19 mouse cellular contexts compared by ENCODE assay signal in genomic region chr5:46635116-46635668, GRCm38 (mm10).
DNase-seq lines count a peak whose midpoint lies in the region; ATAC-seq lines count a peak whose summit lies in the region.
"Had no signal": no experiment of that assay in that cellular context is flagged by ENCODE, and none has a peak within 500 bp of the region (broad histone marks: within the 10 kb centered on the region; RNA-seq: fewer than 3 reads in every experiment).

No protein-coding gene starts in this region.

- no peaks in the 10 kb centered on the region for H3K4me1 ChIP-seq in midbrain, embryonic 11.5 days (ENCODE audit: control insufficient read depth, insufficient read depth, low read length)
- H3K4me1 ChIP-seq in midbrain, embryonic 10.5 days = no peaks in the 10 kb centered on the region
- no peaks in the 10 kb centered on the region; the same call in 1 of the 2 replicates for H3K4me1 ChIP-seq in intestine, embryonic 16.5 days (ENCODE audit: control insufficient read depth, insufficient read depth, low read length)
- H3K4me1 ChIP-seq: embryonic facial prominence, embryonic 10.5 days; embryonic facial prominence, embryonic 12.5 days; forebrain, embryonic 13.5 days; forebrain, embryonic 15.5 days had no signal

- ATAC-seq in midbrain, embryonic 11.5 days (ENCODE audit: low FRiP score) = no peak
- peak; percentile 80 for ATAC-seq in intestine, embryonic 16.5 days
- ATAC-seq: forebrain, embryonic 13.5 days; forebrain, embryonic 15.5 days; forebrain, postnatal 0 days had no signal

- no peak overlapping the region for H3K27ac ChIP-seq in midbrain, embryonic 11.5 days (ENCODE audit: low read depth, low read length)
- no peak overlapping the region for H3K27ac ChIP-seq in midbrain, embryonic 10.5 days (replicated peaks)
- no peak overlapping the region for H3K27ac ChIP-seq in intestine, embryonic 16.5 days (ENCODE audit: low read length)
- H3K27ac ChIP-seq: embryonic facial prominence, embryonic 10.5 days; embryonic facial prominence, embryonic 12.5 days; forebrain, embryonic 13.5 days; forebrain, embryonic 15.5 days had no signal

- H3K9ac ChIP-seq in midbrain, embryonic 11.5 days (ENCODE audit: low read length) = no peak overlapping the region
- H3K9ac ChIP-seq in intestine, embryonic 16.5 days (ENCODE audit: low read depth, low read length) = no peak overlapping the region
- H3K9ac ChIP-seq: embryonic facial prominence, embryonic 12.5 days; forebrain, embryonic 13.5 days; forebrain, embryonic 15.5 days; forebrain, postnatal 0 days had no signal

- H3K4me3 ChIP-seq in midbrain, embryonic 11.5 days (ENCODE audit: low read depth, low read length) = no peak overlapping the region
- no peak overlapping the region for H3K4me3 ChIP-seq in midbrain, embryonic 10.5 days
- H3K4me3 ChIP-seq in intestine, embryonic 16.5 days (ENCODE audit: low read length) = no peak overlapping the region
- H3K4me3 ChIP-seq: embryonic facial prominence, embryonic 10.5 days; embryonic facial prominence, embryonic 12.5 days; forebrain, embryonic 13.5 days; forebrain, embryonic 15.5 days had no signal

- no peak overlapping the region for H3K4me2 ChIP-seq in midbrain, embryonic 11.5 days
- H3K4me2 ChIP-seq in intestine, embryonic 16.5 days (ENCODE audit: low read depth, low read length) = no peak overlapping the region
- H3K4me2 ChIP-seq: embryonic facial prominence, embryonic 12.5 days; forebrain, embryonic 13.5 days; forebrain, embryonic 15.5 days had no signal

- no peaks in the 10 kb centered on the region for H3K9me3 ChIP-seq in midbrain, embryonic 11.5 days (ENCODE audit: control insufficient read depth, low read length)
- no peaks in the 10 kb centered on the region for H3K9me3 ChIP-seq in midbrain, embryonic 10.5 days (replicated peaks)
- H3K9me3 ChIP-seq in intestine, embryonic 16.5 days (ENCODE audit: control insufficient read depth, low read length) = no peaks in the 10 kb centered on the region
- H3K9me3 ChIP-seq: embryonic facial prominence, embryonic 10.5 days; embryonic facial prominence, embryonic 12.5 days; forebrain, embryonic 13.5 days; forebrain, embryonic 15.5 days had no signal

- peak; percentile 54 for DNase-seq in midbrain, embryonic 11.5 days (ENCODE audit: low spot score, missing footprints)
- DNase-seq in midbrain, embryonic 10.5 days (ENCODE audit: low spot score) = no peak
- DNase-seq in heart, postnatal 36 days = no peak
- DNase-seq in lung, adult 18-20 months = no peak
- DNase-seq: adrenal gland, adult 2 months; adrenal gland, postnatal 10 days; adrenal gland, postnatal 25 days; cerebellum, adult 11 months; cerebellum, adult 18-20 months; cerebellum, adult 8-10 months; cerebellum, adult 9-11 months; cerebellum, postnatal 14 days; cerebellum, postnatal 36 days; forebrain, postnatal 0 days had no signal

- H3K36me3 ChIP-seq in midbrain, embryonic 11.5 days (ENCODE audit: control insufficient read depth, insufficient read depth, low read length) = no peaks in the 10 kb centered on the region
- no peaks in the 10 kb centered on the region for H3K36me3 ChIP-seq in midbrain, embryonic 10.5 days
- H3K36me3 ChIP-seq in intestine, embryonic 16.5 days (ENCODE audit: control insufficient read depth, insufficient read depth, low read length) = no peaks in the 10 kb centered on the region
- H3K36me3 ChIP-seq: embryonic facial prominence, embryonic 10.5 days; embryonic facial prominence, embryonic 12.5 days; forebrain, embryonic 15.5 days had no signal

- intact Hi-C loops in heart, postnatal 36 days (cut with DNase I) = no loop called here

- H3K27me3 ChIP-seq in midbrain, embryonic 11.5 days (ENCODE audit: control insufficient read depth, insufficient read depth, low read length) = no peaks in the 10 kb centered on the region
- H3K27me3 ChIP-seq in midbrain, embryonic 10.5 days (ENCODE audit: low read depth, poor library complexity, severe bottlenecking) = no peaks in the 10 kb centered on the region
- H3K27me3 ChIP-seq in intestine, embryonic 16.5 days (replicated peaks; ENCODE audit: control insufficient read depth, insufficient read depth, low read length) = no peaks in the 10 kb centered on the region
- H3K27me3 ChIP-seq: embryonic facial prominence, embryonic 12.5 days; forebrain, embryonic 13.5 days; forebrain, embryonic 15.5 days had no signal
